Mouse (Mus musculus): ENCODE measurements around the gene Pkp4. TPM values are rescaled to one million over a fixed set of nuclear protein-coding genes. Genes with fewer than 3 reads are reported as not detected.

Gene Pkp4
- polyA plus RNA-seq, 1 experiment from 2014 or later: 27.7 TPM

- no peak; the same call in 1 of the 2 replicates for ATAC-seq
- WGBS: 17% methylated on average over 4 of the region's 4 CpGs
- Histone ChIP-seq H3K4me1 (replicated peaks; ENCODE audit: control insufficient read depth, insufficient read depth, low read length) (peaks cover 13% of the 10 kb centered on the region), H3K4me2 (replicated peaks; ENCODE audit: low read depth) (0 out of 2 replicates have a peak overlapping the region, but pooled peaks have one; percentile 18), H3K36me3 (ENCODE audit: control insufficient read depth, insufficient read depth) (no peaks in the 10 kb centered on the region), H3K4me3 (ENCODE audit: low read depth, low read length) (no peak overlapping the region), H3K9ac (ENCODE audit: low read depth, low read length) (no peak overlapping the region), H3K27ac (ENCODE audit: low read depth, low read length) (no peak overlapping the region), H3K9me3 (ENCODE audit: control insufficient read depth) (no peaks in the 10 kb centered on the region), H3K27me3 (replicated peaks; ENCODE audit: control insufficient read depth, insufficient read depth, low read length) (no peaks in the 10 kb centered on the region)
- no peak for TF ChIP-seq CTCF (IDR thresholded peaks at IDR 0.05; ENCODE audit: low read depth)
Measured at GRCm38 (mm10) chr2:59178960-59179359, 18.3 kb downstream of the Pkp4 start.

DNA sequence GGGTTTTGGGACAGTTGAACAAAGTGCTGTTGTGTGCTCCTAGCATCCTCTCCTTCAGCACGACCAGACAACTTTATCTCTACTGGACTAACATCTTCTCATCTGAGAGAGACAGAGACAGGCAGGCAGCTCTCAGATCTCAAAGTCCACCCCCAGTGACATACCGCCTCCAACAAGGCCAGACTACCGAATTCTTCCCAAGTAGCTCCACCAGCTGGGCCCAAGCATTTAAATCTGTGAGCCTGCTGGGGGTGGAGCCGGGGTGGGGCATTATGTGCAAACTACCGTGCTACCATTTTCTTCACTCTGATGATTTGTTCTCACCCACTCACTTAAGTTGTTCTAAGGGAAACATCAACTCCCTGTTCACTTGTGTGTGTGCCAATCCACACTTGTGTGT, 18.8 kb downstream of the Pkp4 start:
- Histone ChIP-seq H3K27ac (ENCODE audit: low read depth, low read length) (no peak overlapping the region), H3K4me2 (replicated peaks; ENCODE audit: low read depth) (no peak overlapping the region), H3K4me3 (ENCODE audit: low read depth, low read length) (no peak overlapping the region), H3K9me3 (ENCODE audit: control insufficient read depth) (no peaks in the 10 kb centered on the region), H3K36me3 (ENCODE audit: control insufficient read depth, insufficient read depth) (no peaks in the 10 kb centered on the region), H3K9ac (ENCODE audit: low read depth, low read length) (no peak overlapping the region), H3K4me1 (replicated peaks; ENCODE audit: control insufficient read depth, insufficient read depth, low read length) (peaks cover 13% of the 10 kb centered on the region), H3K27me3 (replicated peaks; ENCODE audit: control insufficient read depth, insufficient read depth, low read length) (no peaks in the 10 kb centered on the region)
- 40% methylated on average over 5 of the region's 5 CpGs for WGBS
- no peak for TF ChIP-seq CTCF (IDR thresholded peaks at IDR 0.05; ENCODE audit: low read depth)
- no peak for ATAC-seq

DNA sequence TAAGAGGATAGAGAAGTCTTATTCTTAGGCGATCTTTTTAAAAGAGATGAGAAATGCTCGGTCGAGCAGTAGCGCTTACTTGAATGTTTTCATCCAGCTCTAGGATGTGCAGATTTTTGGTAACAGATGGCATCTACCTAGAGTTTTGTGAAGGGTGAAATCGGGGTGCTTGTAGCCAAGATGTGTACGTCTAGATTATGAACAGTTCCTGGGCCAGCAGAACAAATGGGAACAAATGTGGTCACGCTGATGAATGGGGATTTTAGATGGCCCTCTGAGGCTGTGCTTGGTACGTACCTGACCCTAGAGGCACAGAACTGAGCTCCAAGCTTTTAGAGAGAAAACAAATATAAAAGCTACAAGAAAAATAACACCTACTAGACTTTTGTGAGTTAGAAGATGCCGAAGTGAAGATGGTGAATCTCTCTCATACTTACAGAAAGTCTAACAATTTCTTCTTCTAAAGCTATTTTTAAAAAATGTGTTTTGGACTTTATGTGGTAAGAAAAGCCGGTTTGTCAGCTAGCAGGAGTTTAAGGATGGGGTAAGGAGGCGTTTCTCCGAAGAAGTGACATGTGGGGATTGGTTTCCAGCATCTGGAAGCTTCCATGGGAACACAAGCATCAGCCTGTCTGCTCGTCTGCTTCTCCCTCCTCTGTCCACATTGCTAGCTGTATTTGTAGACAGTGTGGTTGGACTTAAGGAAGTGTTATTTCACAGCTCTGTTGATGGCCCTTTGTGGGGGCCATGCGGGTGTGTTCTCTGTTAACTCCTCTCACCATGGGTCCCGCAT, 20.9 kb downstream of the Pkp4 start:
- H3K9ac ChIP-seq (ENCODE audit: low read depth, low read length): no peak overlapping the region
- peaks cover 13% of the 10 kb centered on the region for H3K4me1 ChIP-seq (replicated peaks; ENCODE audit: control insufficient read depth, insufficient read depth, low read length)
- no peak for ATAC-seq
- no peak overlapping the region for H3K27ac ChIP-seq (ENCODE audit: low read depth, low read length)
- no peaks in the 10 kb centered on the region for H3K27me3 ChIP-seq (replicated peaks; ENCODE audit: control insufficient read depth, insufficient read depth, low read length)
- no peak overlapping the region for H3K4me3 ChIP-seq (ENCODE audit: low read depth, low read length)
- H3K36me3 ChIP-seq (ENCODE audit: control insufficient read depth, insufficient read depth): no peaks in the 10 kb centered on the region
- no peak for TF ChIP-seq CTCF (IDR thresholded peaks at IDR 0.05; ENCODE audit: low read depth)
- H3K9me3 ChIP-seq (ENCODE audit: control insufficient read depth): no peaks in the 10 kb centered on the region
- H3K4me2 ChIP-seq (replicated peaks; ENCODE audit: low read depth): no peak overlapping the region
- 86% methylated on average over 15 of the region's 15 CpGs for WGBS

DNA sequence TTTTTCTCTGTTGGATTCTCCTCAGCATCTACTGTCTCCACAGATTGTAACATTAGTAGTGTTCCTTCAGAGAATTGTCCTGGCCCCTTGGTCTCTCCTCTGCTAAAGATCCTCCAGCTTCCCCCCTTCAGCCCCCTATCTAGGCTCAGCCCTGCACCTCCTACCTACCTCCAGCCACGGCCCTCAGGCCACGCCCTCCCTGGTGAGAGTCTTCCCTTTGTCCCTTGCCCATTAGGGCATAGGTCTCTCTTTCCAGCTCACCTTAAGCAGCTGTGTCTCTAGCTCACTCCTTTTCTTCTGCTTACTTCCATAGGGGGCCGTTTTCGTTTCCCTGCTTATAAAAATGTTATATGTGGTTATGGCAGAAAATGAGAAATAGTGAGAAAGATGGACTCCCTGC, 22.9 kb downstream of the Pkp4 start:
- Histone ChIP-seq H3K9me3 (ENCODE audit: control insufficient read depth) (no peaks in the 10 kb centered on the region), H3K36me3 (ENCODE audit: control insufficient read depth, insufficient read depth) (0 out of 2 replicates have a peak, but pooled peaks cover 10% of the 10 kb centered on the region), H3K4me2 (replicated peaks; ENCODE audit: low read depth) (no peak overlapping the region), H3K9ac (ENCODE audit: low read depth, low read length) (no peak overlapping the region), H3K27ac (ENCODE audit: low read depth, low read length) (no peak overlapping the region), H3K4me1 (replicated peaks; ENCODE audit: control insufficient read depth, insufficient read depth, low read length) (peaks cover 13% of the 10 kb centered on the region), H3K27me3 (replicated peaks; ENCODE audit: control insufficient read depth, insufficient read depth, low read length) (no peaks in the 10 kb centered on the region), H3K4me3 (ENCODE audit: low read depth, low read length) (no peak overlapping the region)
- TF ChIP-seq CTCF (IDR thresholded peaks at IDR 0.05; ENCODE audit: low read depth): no peak
- no peak for ATAC-seq
- 59% methylated on average over 4 of the region's 4 CpGs for WGBS

DNA sequence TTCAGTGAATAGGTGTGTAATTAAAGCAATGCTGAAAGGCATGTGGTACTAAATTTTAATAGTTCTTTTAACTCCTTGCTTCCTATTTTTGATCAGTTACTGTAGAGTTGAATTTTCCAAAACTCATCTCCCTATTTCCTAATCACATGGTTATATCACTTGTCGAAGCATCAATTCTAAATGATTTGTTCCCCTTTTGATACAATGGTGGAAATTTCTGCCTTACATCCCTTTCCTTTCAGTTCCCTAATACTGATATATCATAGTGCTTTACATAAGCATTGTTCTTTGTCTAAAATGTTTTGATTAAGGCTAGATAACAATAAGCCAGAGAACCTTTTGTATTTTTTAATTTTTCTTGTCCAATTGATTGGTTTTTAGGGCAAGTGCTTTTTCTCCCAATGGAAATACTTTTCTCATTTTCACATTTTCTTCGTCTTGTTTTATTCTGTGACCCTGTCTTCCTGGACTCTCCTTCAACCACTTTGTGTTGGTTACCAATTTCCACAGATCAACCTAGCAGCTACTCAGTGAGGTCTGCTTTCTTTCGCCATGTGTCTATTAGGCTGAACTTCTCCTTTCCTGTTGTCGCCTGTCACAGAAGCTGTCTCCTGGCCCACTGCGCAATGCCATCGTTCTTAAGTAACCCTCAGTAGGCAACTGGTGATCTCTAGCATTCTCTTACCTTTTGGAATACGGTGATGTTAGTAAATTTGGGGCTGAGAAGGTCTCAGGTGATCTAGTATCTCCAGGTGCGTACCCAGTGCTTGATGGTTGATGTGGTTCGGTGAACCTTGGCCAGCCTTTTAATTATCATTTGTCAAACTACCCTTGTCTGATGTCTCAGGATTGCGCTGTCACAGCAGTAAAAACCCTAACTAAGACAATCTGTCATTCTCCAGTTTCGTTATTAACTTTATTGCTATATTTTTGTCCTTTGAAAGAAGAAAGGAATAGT, 23.7 kb downstream of the Pkp4 start:
- Histone ChIP-seq H3K27ac (ENCODE audit: low read depth, low read length) (no peak overlapping the region), H3K4me2 (replicated peaks; ENCODE audit: low read depth) (no peak overlapping the region), H3K4me1 (replicated peaks; ENCODE audit: control insufficient read depth, insufficient read depth, low read length) (peaks cover 9% of the 10 kb centered on the region), H3K9me3 (ENCODE audit: control insufficient read depth) (no peaks in the 10 kb centered on the region), H3K4me3 (ENCODE audit: low read depth, low read length) (no peak overlapping the region), H3K36me3 (ENCODE audit: control insufficient read depth, insufficient read depth) (0 out of 2 replicates have a peak, but pooled peaks cover 10% of the 10 kb centered on the region), H3K9ac (ENCODE audit: low read depth, low read length) (no peak overlapping the region), H3K27me3 (replicated peaks; ENCODE audit: control insufficient read depth, insufficient read depth, low read length) (no peaks in the 10 kb centered on the region)
- TF ChIP-seq CTCF (IDR thresholded peaks at IDR 0.05; ENCODE audit: low read depth): no peak
- peak; percentile 44; the same call in 1 of the 2 replicates for ATAC-seq
- WGBS: 77% methylated on average over 11 of the region's 11 CpGs

DNA sequence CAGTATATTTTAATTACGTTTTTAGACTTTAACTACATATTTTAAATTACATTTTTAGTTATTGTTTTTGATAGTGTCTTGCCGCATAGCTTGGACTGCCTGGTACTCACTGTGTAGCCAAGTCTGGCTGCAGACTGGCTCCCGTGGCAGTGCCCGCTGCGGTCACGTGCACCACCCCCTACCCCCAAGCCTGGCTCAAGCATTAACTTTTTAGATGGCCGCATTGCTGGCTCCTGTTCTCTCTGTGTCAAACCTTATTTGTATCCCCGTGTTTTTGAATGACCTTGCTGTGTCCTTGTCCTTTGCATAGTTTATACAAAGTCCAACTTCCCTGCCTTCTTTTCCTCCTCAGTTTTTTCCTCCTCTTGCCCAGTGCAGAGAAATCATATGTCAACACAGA, 25.5 kb downstream of the Pkp4 start:
- no peak overlapping the region for H3K27ac ChIP-seq (ENCODE audit: low read depth, low read length)

More for the DNA sequence above, 25.5 kb downstream of the Pkp4 start:
- Histone ChIP-seq H3K4me2 (replicated peaks; ENCODE audit: low read depth) (no peak overlapping the region), H3K27me3 (replicated peaks; ENCODE audit: control insufficient read depth, insufficient read depth, low read length) (no peaks in the 10 kb centered on the region), H3K9me3 (ENCODE audit: control insufficient read depth) (no peaks in the 10 kb centered on the region), H3K9ac (ENCODE audit: low read depth, low read length) (no peak overlapping the region), H3K4me1 (replicated peaks; ENCODE audit: control insufficient read depth, insufficient read depth, low read length) (no peaks in the 10 kb centered on the region), H3K36me3 (ENCODE audit: control insufficient read depth, insufficient read depth) (0 out of 2 replicates have a peak, but pooled peaks cover 10% of the 10 kb centered on the region), H3K4me3 (ENCODE audit: low read depth, low read length) (no peak overlapping the region)
- WGBS: 93% methylated on average over 8 of the region's 8 CpGs
- ATAC-seq: no peak
- no peak for TF ChIP-seq CTCF (IDR thresholded peaks at IDR 0.05; ENCODE audit: low read depth)

All from intestine, postnatal 0 days (tissue).